Mouse (Mus musculus): Measurements from ENCODE around the gene Dmrta2. TPM values are rescaled to one million over a fixed set of nuclear protein-coding genes. Genes with fewer than 3 reads are reported as not detected.

Dmrta2 gene
- total RNA-seq, 2 experiments from 2014 or later: 4.7 to 5.7 TPM

- peak; percentile 85 to 86 for DNase-seq (ENCODE audit: low spot score in 2 of 2)
Measured at GRCm38 (mm10) chr4:110020255-110020654, 42.4 kb downstream of the Dmrta2 start.

- DNase-seq (ENCODE audit: low spot score in 2 of 2): peak; percentile 84 to 86
Measured at GRCm38 (mm10) chr4:110021956-110022625, 44.2 kb downstream of the Dmrta2 start.

GRCm38 (mm10) chr4:110028461-110029188 is 50.8 kb downstream of the Dmrta2 start:
- peak in 1 of 2 experiments; percentile 59 for DNase-seq (ENCODE audit: low spot score in 2 of 2)

GRCm38 (mm10) chr4:110029446-110029845 is 51.6 kb downstream of the Dmrta2 start:
- no peak for DNase-seq (ENCODE audit: low spot score in 2 of 2)

Data from layer of hippocampus, postnatal 14 days (tissue).